Mouse (Mus musculus) midbrain, embryonic 14.5 days (tissue): ENCODE results near the gene Shc2. TPM values are rescaled to one million over a fixed set of nuclear protein-coding genes. Genes with fewer than 3 reads are reported as not detected.

ENCODE experiments used
- ATAC-seq: fragments of 200-750 bp; cut with Nextera tagmentation; 2 replicates; pipeline ENCODE4 v1.8.0; 2017; ENCODE audit warnings: moderate number of reproducible peaks, moderate library complexity; ENCODE audit not compliant: low FRiP score, low TSS enrichment
- DNase-seq: peaks from one replicate; pipeline ENCODE4 v3.0.0-alpha.2; 2015
- H3K27ac ChIP-seq: fragments of 300-500 bp; sonication (generic); replicated peaks from 2 replicates; pipeline ENCODE4 v1.5.1; 2014; ENCODE audit warnings: mild to moderate bottlenecking, low read depth, low read length, moderate library complexity
- H3K27me3 ChIP-seq: fragments of 300-500 bp; sonication (generic); 2 replicates; pipeline ENCODE4 v1.6.1; 2014; ENCODE audit warnings: low read length, control low read depth, mixed read lengths; ENCODE audit not compliant: control insufficient read depth, insufficient read depth
- H3K36me3 ChIP-seq: fragments of 300-500 bp; sonication (generic); 2 replicates; pipeline ENCODE4 v1.6.1; 2014; ENCODE audit warnings: low read length, control low read depth; ENCODE audit not compliant: control insufficient read depth, insufficient read depth
- H3K4me1 ChIP-seq: fragments of 300-500 bp; sonication (generic); 2 replicates; pipeline ENCODE4 v1.6.1; 2014; ENCODE audit warnings: mild to moderate bottlenecking, antibody characterized with exemption, low read length, control low read depth; ENCODE audit not compliant: control insufficient read depth, insufficient read depth
- H3K4me2 ChIP-seq: fragments of 300-500 bp; sonication (generic); 2 replicates; pipeline ENCODE4 v1.6.1; 2014; ENCODE audit warnings: mild to moderate bottlenecking, low read length, moderate library complexity
- H3K4me3 ChIP-seq: fragments of 300-500 bp; sonication (generic); replicated peaks from 2 replicates; pipeline ENCODE4 v1.5.1; 2014; ENCODE audit warnings: low read depth, low read length
- H3K9ac ChIP-seq: fragments of 300-500 bp; sonication (generic); replicated peaks from 2 replicates; pipeline ENCODE4 v1.6.1; 2014; ENCODE audit warnings: mild to moderate bottlenecking, low read length, moderate library complexity
- H3K9me3 ChIP-seq: fragments of 300-500 bp; sonication (generic); 2 replicates; pipeline ENCODE4 v1.6.1; 2016; ENCODE audit warnings: low read length, control low read depth, mixed read lengths; ENCODE audit not compliant: control insufficient read depth
- WGBS: fragments of 180-500 bp; shearing (Covaris S2); extraction: QIAGEN DNeasy Blood & Tissue Kit; methylation state at CpG from one replicate; pipeline ENCODE4 v1.1.7; 2014; 5-methylcytosine and 5-hydroxymethylcytosine counted together
- polyA plus RNA-seq: library from polyadenylated mRNA; unstranded; fragments of >200 nt; fragmentation: Nextera tagmentation; extraction: Ambion mirVana; gene quantifications from 2 replicates; pipeline ENCODE4 v1.2.1, GENCODE M21; 2014

The Shc2 gene
- polyA plus RNA-seq, 1 experiment from 2014 or later = 17.2 TPM

DNA sequence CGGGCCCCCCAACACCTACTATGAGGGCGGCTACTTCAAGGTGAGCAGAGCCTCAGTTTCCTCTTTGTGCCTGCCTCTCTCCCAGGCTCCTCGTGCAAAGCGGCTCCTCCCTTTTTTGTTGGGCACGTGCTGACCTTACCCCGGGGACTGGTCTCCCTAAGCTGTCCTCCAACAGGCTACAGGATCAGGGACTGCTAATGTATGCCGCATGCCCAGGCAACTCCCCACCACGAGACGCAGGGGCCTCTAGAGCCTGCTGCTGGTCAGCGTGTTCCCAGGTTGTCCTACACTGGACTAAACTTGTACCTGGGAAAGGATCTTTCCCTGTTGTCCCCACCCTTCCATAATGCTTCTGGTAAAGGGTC is 44.8 kb upstream of the Shc2 start:
- 0% methylated on average over 10 of the region's 10 CpGs for WGBS
- Histone ChIP-seq H3K4me1 (peaks cover 18% of the 10 kb centered on the region), H3K9me3 (no peaks in the 10 kb centered on the region), H3K27ac (0 out of 2 replicates have a peak overlapping the region, but pooled peaks have one; percentile 3), H3K4me2 (peak overlapping the region; percentile 90), H3K9ac (peak overlapping the region; percentile 72), H3K27me3 (no peaks in the 10 kb centered on the region), H3K4me3 (peak overlapping the region; percentile 75), H3K36me3 (peaks cover 34% of the 10 kb centered on the region)
- ATAC-seq (0 out of 2 replicates have a peak, but pooled peaks have one; percentile 1), DNase-seq (peak; percentile 26)

DNA sequence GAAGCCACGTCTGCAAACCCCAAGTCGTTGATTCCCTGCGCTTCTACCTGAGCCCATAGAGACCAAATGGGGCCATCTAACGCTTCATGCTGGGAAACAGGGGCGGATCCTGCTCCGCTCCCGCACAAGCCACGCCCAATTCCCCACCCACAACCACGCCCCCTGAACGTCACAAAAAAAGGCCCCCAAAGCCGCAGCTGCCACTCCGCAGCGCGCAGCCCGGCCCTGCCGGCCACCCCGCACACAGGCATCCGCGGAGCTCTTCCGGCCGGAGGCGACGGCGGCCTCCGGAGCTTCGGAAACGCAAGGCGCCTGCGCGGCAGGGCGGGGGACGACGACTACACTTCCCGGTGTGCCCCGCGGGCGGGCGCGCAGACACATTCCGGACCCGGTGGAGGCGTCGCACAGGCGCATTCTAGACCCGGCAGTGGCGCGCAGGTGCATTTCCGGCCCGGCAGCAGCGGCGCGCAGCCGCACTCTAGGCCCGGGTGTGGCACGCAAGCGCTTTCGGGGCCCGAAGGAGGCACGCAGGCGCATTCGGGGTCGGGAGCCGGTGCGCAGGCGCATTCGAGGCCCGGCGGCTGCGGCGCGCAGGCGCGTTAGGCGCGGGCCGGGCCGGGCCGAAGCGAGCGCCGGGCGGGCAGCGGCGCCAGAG is 44.0 kb upstream of the Shc2 start, which contains the start of gene Cdc34:
Gene Cdc34 (plus strand): TSS at position 605 of the 655 bp plus-strand sequence.
- under 1% methylated on average over 73 of the region's 84 CpGs for WGBS
- H3K4me3 ChIP-seq = peak within 1 kb of the TSS; percentile 75
- peaks cover 26% of the 10 kb centered on the region for H3K36me3 ChIP-seq
- DNase-seq (peak; percentile 100), ATAC-seq (peak; percentile 95)
- H3K27me3 ChIP-seq = no peaks in the 10 kb centered on the region
- H3K4me1 ChIP-seq = peaks cover 18% of the 10 kb centered on the region
- H3K27ac ChIP-seq = peak within 1 kb of the TSS; percentile 86
- peak within 1 kb of the TSS; percentile 90 for H3K4me2 ChIP-seq
- peak within 1 kb of the TSS; percentile 72 for H3K9ac ChIP-seq
- no peaks in the 10 kb centered on the region for H3K9me3 ChIP-seq

DNA sequence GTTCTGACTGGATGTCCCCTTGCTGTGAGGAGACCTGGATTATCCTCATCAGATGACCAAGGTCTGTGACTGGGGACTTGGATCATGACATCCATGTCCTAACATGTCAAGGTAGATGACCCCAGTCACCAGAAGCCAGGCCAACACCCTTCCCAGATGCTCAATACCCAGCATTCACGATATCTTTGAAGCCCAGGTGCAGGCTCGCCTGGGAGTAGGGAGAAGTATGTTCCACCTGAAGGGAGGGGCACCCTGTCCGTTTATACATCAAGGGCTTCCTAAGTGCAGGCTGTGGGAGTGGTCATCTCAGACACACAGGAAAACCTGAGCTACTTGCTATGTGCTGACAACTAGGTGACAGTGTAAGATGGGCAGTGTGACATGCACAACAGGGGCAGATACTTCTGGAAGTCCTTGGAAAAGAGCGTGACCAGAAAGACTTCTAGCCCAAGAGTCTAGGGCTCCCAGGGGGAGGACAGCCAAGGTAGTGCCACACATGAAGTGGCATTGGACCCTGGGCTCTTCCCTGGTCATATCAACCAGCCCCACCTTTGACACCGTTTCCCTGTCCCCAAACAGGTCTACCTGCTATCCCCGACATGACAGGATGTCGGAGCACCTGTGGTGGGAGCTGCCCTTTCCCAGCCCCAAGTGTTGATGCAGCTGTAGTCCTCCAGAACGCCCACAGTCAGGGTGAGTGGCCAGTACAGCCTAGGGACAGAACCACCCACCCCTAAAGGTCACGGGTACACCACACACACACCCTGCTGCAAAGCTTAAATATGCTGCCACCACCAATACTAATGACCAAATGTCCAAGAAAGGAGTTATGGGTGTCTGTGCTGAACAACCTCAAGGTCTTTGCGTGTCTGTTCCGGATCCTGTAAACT is 43.1 kb upstream of the Shc2 start:
- peak overlapping the region; percentile 54 for H3K9ac ChIP-seq
- peak; percentile 13 for ATAC-seq
- DNase-seq = peak; percentile 15
- peaks cover 22% of the 10 kb centered on the region for H3K36me3 ChIP-seq
- H3K4me2 ChIP-seq = peak overlapping the region; percentile 61
- H3K9me3 ChIP-seq = no peaks in the 10 kb centered on the region
- H3K4me1 ChIP-seq = peaks cover 18% of the 10 kb centered on the region
- peak overlapping the region; percentile 75 for H3K4me3 ChIP-seq
- H3K27me3 ChIP-seq = no peaks in the 10 kb centered on the region
- WGBS = 39% methylated on average over 11 of the region's 11 CpGs
- H3K27ac ChIP-seq = peak overlapping the region; percentile 86

DNA sequence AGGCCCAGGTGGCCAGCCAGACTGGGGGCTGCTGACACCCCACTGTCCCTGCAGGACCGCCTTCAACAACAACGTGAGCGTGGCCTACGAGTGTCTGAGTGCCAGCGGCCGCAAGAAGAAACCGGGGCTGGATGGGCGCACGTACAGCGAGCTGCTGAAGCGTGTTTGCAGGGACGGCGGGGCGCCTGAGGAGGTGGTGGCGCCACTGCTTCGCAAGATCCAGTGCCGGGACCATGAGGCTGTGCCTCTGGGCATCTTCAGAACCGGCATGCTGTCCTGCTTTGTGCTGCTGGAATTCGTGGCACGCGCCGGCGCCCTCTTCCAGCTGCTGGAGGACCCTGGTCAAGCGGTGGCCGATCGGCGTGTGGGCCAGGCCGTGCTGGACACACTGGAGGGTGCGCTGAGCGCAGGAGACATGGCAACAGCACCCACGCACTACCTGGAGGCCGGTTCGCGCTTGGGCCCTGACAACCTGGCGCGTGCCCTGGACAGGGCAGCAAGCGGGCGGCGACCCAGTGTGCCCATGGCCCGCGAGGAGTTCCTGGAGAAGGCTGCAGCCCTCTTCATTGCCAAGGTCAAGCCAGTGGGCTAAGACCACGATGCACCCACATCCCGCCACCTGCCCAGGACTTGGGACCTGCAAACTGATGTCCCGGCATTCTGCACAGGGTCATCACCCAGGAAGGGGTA is 37.8 kb upstream of the Shc2 start:
- Histone ChIP-seq H3K27ac (no peak overlapping the region), H3K4me2 (no peak overlapping the region), H3K9me3 (no peaks in the 10 kb centered on the region), H3K4me1 (peaks cover 7% of the 10 kb centered on the region), H3K36me3 (peaks cover 16% of the 10 kb centered on the region), H3K27me3 (no peaks in the 10 kb centered on the region), H3K9ac (no peak overlapping the region), H3K4me3 (no peak overlapping the region)
- ATAC-seq (no peak), DNase-seq (no peak)
- WGBS = 48% methylated on average over 44 of the region's 44 CpGs

DNA sequence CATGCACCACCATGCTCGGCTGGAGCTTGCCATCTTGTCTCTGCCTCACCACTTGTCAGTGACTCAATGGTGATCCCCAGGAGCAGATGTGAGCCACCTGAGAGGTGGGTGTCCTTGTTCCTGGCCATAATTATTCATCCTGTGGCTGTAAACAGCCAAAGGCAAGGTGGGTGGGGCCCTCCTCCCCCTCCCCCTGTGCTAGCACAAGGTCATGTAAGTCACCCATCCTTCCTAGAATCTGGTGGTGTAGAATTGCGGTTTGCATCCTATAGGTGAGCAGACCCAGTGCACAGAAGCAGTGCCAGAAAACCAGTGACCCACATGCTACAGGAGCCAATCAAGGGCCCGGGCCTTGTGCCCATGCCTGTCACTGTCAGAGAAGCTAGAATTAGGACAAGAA is 35.3 kb upstream of the Shc2 start:
- no peak overlapping the region for H3K9ac ChIP-seq
- H3K36me3 ChIP-seq = peaks cover 16% of the 10 kb centered on the region
- H3K27ac ChIP-seq = no peak overlapping the region
- H3K4me2 ChIP-seq = no peak overlapping the region
- no peaks in the 10 kb centered on the region for H3K9me3 ChIP-seq
- ATAC-seq (no peak), DNase-seq (no peak)
- H3K4me1 ChIP-seq = peaks cover 15% of the 10 kb centered on the region
- H3K27me3 ChIP-seq = no peaks in the 10 kb centered on the region
- no peak overlapping the region for H3K4me3 ChIP-seq
- 91% methylated on average over 3 of the region's 3 CpGs for WGBS

DNA sequence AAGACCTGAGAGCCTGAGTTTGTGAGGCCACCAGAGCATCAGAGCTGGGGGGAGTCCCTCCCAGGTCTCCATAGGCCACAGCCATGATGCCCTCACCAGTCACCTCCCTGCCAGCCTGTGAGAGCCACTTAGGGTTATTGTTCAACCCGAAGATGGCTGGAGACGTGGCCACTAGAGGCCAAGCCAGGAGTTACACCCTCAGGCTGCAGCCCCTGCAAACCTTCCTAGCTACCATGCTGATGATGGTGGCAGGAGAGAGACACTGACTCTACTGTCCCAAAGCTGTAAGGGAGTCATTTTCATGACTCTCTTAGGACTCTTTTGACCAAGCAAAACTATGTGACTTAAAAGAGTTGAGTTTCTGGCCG is 34.4 kb upstream of the Shc2 start:
- Histone ChIP-seq H3K36me3 (peaks cover 16% of the 10 kb centered on the region), H3K9ac (no peak overlapping the region), H3K4me3 (no peak overlapping the region), H3K9me3 (no peaks in the 10 kb centered on the region), H3K4me2 (no peak overlapping the region), H3K4me1 (peaks cover 16% of the 10 kb centered on the region), H3K27me3 (no peaks in the 10 kb centered on the region), H3K27ac (no peak overlapping the region)
- ATAC-seq = no peak
- WGBS = 61% methylated on average over 3 of the region's 3 CpGs
- DNase-seq = no peak

DNA sequence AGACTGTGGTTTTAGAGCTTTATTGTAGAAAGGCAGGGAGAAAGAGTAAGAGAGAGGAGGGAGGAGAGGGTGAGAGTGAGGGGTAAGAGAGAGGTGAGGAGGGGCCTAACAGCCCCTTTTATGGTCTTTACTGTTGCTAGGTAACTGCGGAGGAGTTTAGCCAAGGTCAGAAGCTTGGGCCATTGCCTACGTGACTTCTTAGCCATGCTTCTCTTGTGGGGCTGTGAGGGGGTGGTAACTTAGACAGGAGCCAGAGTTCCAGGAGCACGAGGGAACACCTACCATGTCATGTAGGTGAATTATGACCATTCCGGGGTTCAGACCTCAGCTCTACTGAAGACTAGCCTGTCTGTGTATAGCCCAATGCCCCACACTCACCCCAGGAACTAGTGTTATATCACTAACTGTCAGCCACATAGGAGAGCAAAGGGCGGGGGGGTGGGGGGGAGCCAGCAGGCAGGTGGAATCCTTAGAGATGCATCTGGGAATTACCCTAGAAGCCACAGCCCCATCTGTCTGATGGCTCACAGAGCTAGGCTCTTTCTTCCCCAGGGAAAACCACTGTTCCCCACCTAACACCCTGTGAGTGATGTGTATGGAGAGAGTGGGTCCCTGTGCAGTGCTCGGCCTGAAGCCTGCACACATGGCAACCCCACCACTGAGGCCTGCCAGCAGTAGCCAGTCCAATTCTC is 33.8 kb upstream of the Shc2 start:
- H3K27ac ChIP-seq = no peak overlapping the region
- DNase-seq (no peak), ATAC-seq (no peak)
- H3K4me1 ChIP-seq = peaks cover 16% of the 10 kb centered on the region
- no peak overlapping the region for H3K4me2 ChIP-seq
- H3K27me3 ChIP-seq = no peaks in the 10 kb centered on the region
- peaks cover 16% of the 10 kb centered on the region for H3K36me3 ChIP-seq
- 72% methylated on average over 6 of the region's 6 CpGs for WGBS
- H3K4me3 ChIP-seq = no peak overlapping the region
- H3K9me3 ChIP-seq = no peaks in the 10 kb centered on the region
- H3K9ac ChIP-seq = no peak overlapping the region
